ENCODE assay signal across 8 mouse cellular contexts in genomic region chr8:41713634-41714330, GRCm38 (mm10).
A peak's percentile ranks its signal among the peaks of the same experiment; 100 is the strongest.
DNase-seq lines count a peak whose midpoint lies in the region; ATAC-seq lines count a peak whose summit lies in the region.

No protein-coding gene starts in this region.

- no peaks in the 10 kb centered on the region for H3K27me3 ChIP-seq in heart, embryonic 13.5 days (replicated peaks)
- H3K27me3 ChIP-seq in embryonic facial prominence, embryonic 15.5 days = no peaks in the 10 kb centered on the region
- no peaks in the 10 kb centered on the region for H3K27me3 ChIP-seq in midbrain, embryonic 15.5 days (replicated peaks)

- H3K4me3 ChIP-seq in heart, embryonic 13.5 days = no peak overlapping the region
- H3K4me3 ChIP-seq in embryonic facial prominence, embryonic 15.5 days (replicated peaks) = no peak overlapping the region
- no peak overlapping the region for H3K4me3 ChIP-seq in midbrain, embryonic 15.5 days

- DNase-seq in heart, adult 8-10 months (ENCODE audit: low spot score) = no peak
- peak; percentile 47 to 79 for DNase-seq in layer of hippocampus, adult 18-20 months (ENCODE audit: low spot score in 2 of 2)
- DNase-seq in urinary bladder, adult 18-20 months (ENCODE audit: low spot score in 2 of 2) = no peak
- DNase-seq in gastrocnemius, adult 8-10 months (ENCODE audit: low spot score in 2 of 2) = no peak

- ATAC-seq in heart, embryonic 13.5 days (ENCODE audit: extremely low read depth, insufficient number of reproducible peaks, low FRiP score, low TSS enrichment) = peak; percentile 77; the same call in 1 of the 2 replicates
- peak; percentile 82; the same call in 1 of the 2 replicates for ATAC-seq in embryonic facial prominence, embryonic 15.5 days (ENCODE audit: insufficient number of reproducible peaks, low FRiP score, low TSS enrichment, low read depth)
- peak; percentile 89 for ATAC-seq in midbrain, embryonic 15.5 days (replicated peaks)
- ATAC-seq in megakaryocyte progenitor cell, adult 5-6 weeks (replicated peaks; ENCODE audit: poor library complexity) = no peak

- H3K9me3 ChIP-seq in heart, embryonic 13.5 days = no peaks in the 10 kb centered on the region
- H3K9me3 ChIP-seq in embryonic facial prominence, embryonic 15.5 days (replicated peaks) = no peaks in the 10 kb centered on the region
- no peaks in the 10 kb centered on the region for H3K9me3 ChIP-seq in midbrain, embryonic 15.5 days

- peak overlapping the region; percentile 11; the same call in 1 of the 2 replicates for H3K4me2 ChIP-seq in heart, embryonic 13.5 days
- H3K4me2 ChIP-seq in embryonic facial prominence, embryonic 15.5 days (replicated peaks) = no peak overlapping the region
- H3K4me2 ChIP-seq in midbrain, embryonic 15.5 days = no peak overlapping the region

- no peak overlapping the region for H3K9ac ChIP-seq in heart, embryonic 13.5 days
- no peak overlapping the region for H3K9ac ChIP-seq in embryonic facial prominence, embryonic 15.5 days
- H3K9ac ChIP-seq in midbrain, embryonic 15.5 days = no peak overlapping the region

- H3K27ac ChIP-seq in heart, embryonic 13.5 days (replicated peaks) = peak overlapping the region; percentile 86
- H3K27ac ChIP-seq in embryonic facial prominence, embryonic 15.5 days (replicated peaks) = no peak overlapping the region; the same call in 1 of the 2 replicates
- H3K27ac ChIP-seq in midbrain, embryonic 15.5 days = no peak overlapping the region

- WGBS in heart, embryonic 13.5 days = 31% methylated on average over 4 of the region's 4 CpGs
- 46% methylated on average over 4 of the region's 4 CpGs for WGBS in embryonic facial prominence, embryonic 15.5 days
- 35% methylated on average over 4 of the region's 4 CpGs for WGBS in midbrain, embryonic 15.5 days

- H3K4me1 ChIP-seq in heart, embryonic 13.5 days = peaks cover 19% of the 10 kb centered on the region
- peaks cover 5% of the 10 kb centered on the region for H3K4me1 ChIP-seq in embryonic facial prominence, embryonic 15.5 days
- H3K4me1 ChIP-seq in midbrain, embryonic 15.5 days = no peaks in the 10 kb centered on the region

- no peaks in the 10 kb centered on the region for H3K36me3 ChIP-seq in heart, embryonic 13.5 days
- H3K36me3 ChIP-seq in embryonic facial prominence, embryonic 15.5 days = no peaks in the 10 kb centered on the region
- H3K36me3 ChIP-seq in midbrain, embryonic 15.5 days (replicated peaks) = no peaks in the 10 kb centered on the region

Comparison
In these comparisons a context has a peak if more than half of its experiments do, and no peak if none do; other contexts are left out.
1. DNase-seq: peak in layer of hippocampus, adult 18-20 months (2 of 2); none in heart, adult 8-10 months (single experiment), urinary bladder, adult 18-20 months (0 of 2) and gastrocnemius, adult 8-10 months (0 of 2).